Mouse (Mus musculus) heart, adult 2 months (tissue): ENCODE results near the gene Rhbdf2. TPM values are rescaled to one million over a fixed set of nuclear protein-coding genes. Genes with fewer than 3 reads are reported as not detected.

Experiments
- DNase-seq, 2 experiments: peaks; one replicate each; pipeline ENCODE4 v3.0.0; 2021
- H3K27ac ChIP-seq: fragments of 200-600 bp; 2 replicates; pipeline ENCODE4 v1.8.1; 2022
- H3K27me3 ChIP-seq: fragments of 200-500 bp; 2 replicates; pipeline ENCODE4 v1.6.1; 2012; ENCODE audit warnings: mild to moderate bottlenecking, low read length, inconsistent platforms, mixed read lengths; ENCODE audit not compliant: control insufficient read depth, insufficient read depth
- H3K36me3 ChIP-seq: fragments of 200-500 bp; 2 replicates; pipeline ENCODE4 v1.6.1; 2012; ENCODE audit warnings: low read length, inconsistent platforms; ENCODE audit not compliant: control insufficient read depth, insufficient read depth
- H3K4me1 ChIP-seq: fragments of 200-500 bp; 2 replicates; pipeline ENCODE4 v1.6.1; 2011; ENCODE audit warnings: low read length; ENCODE audit not compliant: control insufficient read depth, insufficient read depth
- H3K4me3 ChIP-seq: fragments of 200-600 bp; 2 replicates; pipeline ENCODE4 v1.8.1; 2022
- H3K79me2 ChIP-seq: fragments of 200-500 bp; replicated peaks from 2 replicates; pipeline ENCODE4 v1.6.1; 2012; ENCODE audit warnings: mild to moderate bottlenecking, inconsistent platforms, low read length, moderate library complexity, mixed read lengths; ENCODE audit not compliant: control insufficient read depth, insufficient read depth
- H3K9ac ChIP-seq: fragments of 200-500 bp; 2 replicates; pipeline ENCODE4 v1.6.1; 2012; ENCODE audit warnings: low read depth, mild to moderate bottlenecking, control low read depth, inconsistent platforms, low read length, mixed read lengths
- CTCF ChIP-seq: fragments of 200-600 bp; IDR thresholded peaks from 2 replicates; pipeline ENCODE4 v1.8.1; 2022; ENCODE audit warnings: antibody characterized with exemption, mild to moderate bottlenecking, moderate library complexity
- EP300 ChIP-seq: fragments of 200-500 bp; IDR thresholded peaks from 2 replicates; pipeline ENCODE4 v1.6.1; 2011; ENCODE audit warnings: low read depth, low read length, control low read depth; ENCODE audit not compliant: insufficient read depth
- POLR2A ChIP-seq: fragments of 200-500 bp; IDR thresholded peaks from 2 replicates; pipeline ENCODE4 v1.6.1; 2011; ENCODE audit warnings: mild to moderate bottlenecking, low read depth, low read length, control low read depth; ENCODE audit not compliant: insufficient read depth
- WGBS: fragments of 180-500 bp; shearing (Covaris S2); methylation state at CpG from one replicate; pipeline ENCODE4 v1.1.7; 2018; 5-methylcytosine and 5-hydroxymethylcytosine counted together
- intact Hi-C: fragments of 180-260 bp; cut with DNase I; formaldehyde crosslinking; loops from one replicate; pipeline ENCODE4 v1.15.1; 2025
- polyA plus RNA-seq: library from polyadenylated mRNA; depleted of rRNA; stranded (reverse); fragments of >200 nt; gene quantifications from 2 replicates; pipeline ENCODE4 v1.2.3, GENCODE M21; 2012
- total RNA-seq, 2 experiments: library from RNA; stranded (reverse); gene quantifications; 2 replicates each; pipeline ENCODE4 v1.2.3; 2021

Rhbdf2 gene
- total and polyA plus RNA-seq, 3 experiments: 10.8 to 19.2 (median 11.2) TPM

DNA sequence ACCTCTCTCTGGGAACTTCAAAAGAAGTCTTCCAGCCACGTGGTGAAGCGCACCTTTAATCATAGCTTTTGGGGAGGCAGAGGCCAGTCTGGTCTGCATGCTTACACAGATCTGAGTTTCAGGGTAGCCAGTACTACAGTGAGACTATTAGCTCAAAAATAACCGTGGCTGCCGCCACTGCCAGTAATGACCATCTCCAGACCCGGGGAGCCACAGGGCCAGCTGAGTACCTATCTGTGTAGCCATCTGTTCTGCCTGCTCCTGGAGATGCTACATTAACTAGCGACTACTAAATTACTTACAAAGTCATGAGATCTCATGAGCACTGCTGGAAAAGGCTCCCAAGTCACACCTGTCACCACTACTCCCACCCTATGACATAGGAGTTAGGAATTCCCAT lies 51.8 kb downstream of the Rhbdf2 start:
- 77% methylated on average over 6 of the region's 6 CpGs for WGBS
- no peak for DNase-seq
- Histone ChIP-seq H3K4me1 (peaks cover 32% of the 10 kb centered on the region), H3K4me3 (no peak overlapping the region), H3K9ac (no peak overlapping the region), H3K27ac (no peak overlapping the region), H3K27me3 (no peaks in the 10 kb centered on the region), H3K79me2 (peaks cover 3% of the 10 kb centered on the region), H3K36me3 (no peaks in the 10 kb centered on the region; the same call in 1 of the 2 replicates)
- intact Hi-C loops: no loop called here
- TF ChIP-seq EP300: no peak
- TF ChIP-seq CTCF: no peak
- no peak for TF ChIP-seq POLR2A

DNA sequence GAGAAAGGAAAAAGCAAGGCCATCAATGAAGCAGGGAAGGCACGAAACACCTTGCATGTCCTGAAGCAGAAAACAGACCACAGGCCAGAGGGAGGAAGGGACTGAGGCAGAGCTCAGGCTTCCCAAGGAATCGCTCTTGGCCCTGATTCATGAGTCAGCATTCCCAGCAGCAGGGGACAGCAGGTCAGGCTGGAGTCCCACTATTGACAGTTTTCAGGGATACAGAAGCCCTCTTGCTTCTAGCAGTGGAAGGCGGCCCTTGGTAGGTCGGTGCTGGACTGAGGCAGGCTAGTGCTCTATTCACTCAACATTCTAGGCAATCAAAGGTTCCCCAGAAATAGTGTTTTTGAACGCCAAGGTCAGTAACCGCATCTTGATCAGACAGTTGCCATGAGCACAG lies 52.3 kb downstream of the Rhbdf2 start:
- H3K27ac ChIP-seq: no peak overlapping the region; the same call in 1 of the 2 replicates

DNA sequence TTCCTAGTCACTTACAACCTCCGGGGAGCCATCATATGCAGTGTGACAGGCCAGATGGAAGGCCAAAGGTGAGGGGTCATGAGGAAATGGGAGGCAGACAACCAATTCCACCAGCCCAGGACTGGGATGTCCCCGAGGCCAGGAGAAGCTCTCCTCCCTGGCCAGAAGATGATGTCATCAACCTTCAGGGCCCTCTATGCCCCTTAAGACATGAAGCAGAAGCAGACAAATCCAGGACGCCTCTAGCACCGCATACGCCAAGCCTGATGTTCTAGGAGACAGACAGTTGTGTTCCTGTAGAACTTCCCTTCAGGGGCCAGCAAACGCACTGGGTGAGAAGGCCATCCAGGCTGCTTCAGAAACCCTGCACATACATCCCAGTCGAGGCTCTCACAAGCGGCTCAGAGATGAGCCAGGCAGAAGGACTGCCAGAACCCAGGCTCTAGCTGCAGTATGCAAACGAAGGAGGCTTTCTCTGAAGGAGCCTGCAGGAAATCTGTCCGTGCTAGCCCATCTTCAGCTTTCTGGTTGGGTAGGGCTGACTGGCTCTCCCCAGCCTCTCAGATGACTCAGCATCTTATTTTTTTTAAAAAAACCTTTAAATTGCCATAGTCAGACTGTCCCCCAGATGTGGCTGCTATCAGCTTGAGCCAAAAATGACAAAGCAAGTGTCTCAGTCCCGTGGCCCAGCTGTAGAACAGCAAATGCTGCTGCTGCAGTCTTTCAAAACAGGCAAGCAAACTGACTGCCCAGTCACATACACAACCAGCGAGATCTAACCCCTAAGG lies 53.9 kb downstream of the Rhbdf2 start:
- H3K79me2 ChIP-seq: peaks cover 3% of the 10 kb centered on the region
- intact Hi-C loops: no loop called here
- 41% methylated on average over 12 of the region's 12 CpGs for WGBS
- H3K4me3 ChIP-seq: no peak overlapping the region
- TF ChIP-seq POLR2A: no peak
- TF ChIP-seq CTCF: no peak
- no peak for TF ChIP-seq EP300
- H3K36me3 ChIP-seq: no peaks in the 10 kb centered on the region; the same call in 1 of the 2 replicates
- DNase-seq: peak in 1 of 2 experiments; percentile 35
- H3K27me3 ChIP-seq: no peaks in the 10 kb centered on the region
- H3K4me1 ChIP-seq: peaks cover 32% of the 10 kb centered on the region
- no peak overlapping the region for H3K9ac ChIP-seq
- H3K27ac ChIP-seq: peak overlapping the region; percentile 41

More for the DNA sequence above, 52.3 kb downstream of the Rhbdf2 start:
- H3K9ac ChIP-seq: no peak overlapping the region
- H3K79me2 ChIP-seq: peaks cover 3% of the 10 kb centered on the region
- no peak for DNase-seq
- intact Hi-C loops: no loop called here
- H3K4me3 ChIP-seq: no peak overlapping the region
- H3K4me1 ChIP-seq: peaks cover 32% of the 10 kb centered on the region
- no peaks in the 10 kb centered on the region for H3K27me3 ChIP-seq
- no peak for TF ChIP-seq CTCF
- WGBS: 66% methylated on average over 6 of the region's 6 CpGs
- no peaks in the 10 kb centered on the region; the same call in 1 of the 2 replicates for H3K36me3 ChIP-seq

- peak; percentile 28; the same call in 1 of the 2 replicates for TF ChIP-seq EP300
- TF ChIP-seq POLR2A: no peak
- H3K9ac ChIP-seq: no peak overlapping the region
- peaks cover 3% of the 10 kb centered on the region for H3K79me2 ChIP-seq
- peak; percentile 50 to 71 for DNase-seq
- 51% methylated on average over 19 of the region's 19 CpGs for WGBS
- H3K27me3 ChIP-seq: no peaks in the 10 kb centered on the region
- no peak overlapping the region; the same call in 1 of the 2 replicates for H3K27ac ChIP-seq
- intact Hi-C loops: loop anchor here (2.0 kb wide), 1 partner anchor 15 kb away; no protein-coding TSS in a partner anchor
- peaks cover 32% of the 10 kb centered on the region for H3K4me1 ChIP-seq
- H3K36me3 ChIP-seq: no peaks in the 10 kb centered on the region; the same call in 1 of the 2 replicates
- H3K4me3 ChIP-seq: no peak overlapping the region
Measured at GRCm38 (mm10) chr11:116571767-116572679, 54.8 kb downstream of the Rhbdf2 start.

DNA sequence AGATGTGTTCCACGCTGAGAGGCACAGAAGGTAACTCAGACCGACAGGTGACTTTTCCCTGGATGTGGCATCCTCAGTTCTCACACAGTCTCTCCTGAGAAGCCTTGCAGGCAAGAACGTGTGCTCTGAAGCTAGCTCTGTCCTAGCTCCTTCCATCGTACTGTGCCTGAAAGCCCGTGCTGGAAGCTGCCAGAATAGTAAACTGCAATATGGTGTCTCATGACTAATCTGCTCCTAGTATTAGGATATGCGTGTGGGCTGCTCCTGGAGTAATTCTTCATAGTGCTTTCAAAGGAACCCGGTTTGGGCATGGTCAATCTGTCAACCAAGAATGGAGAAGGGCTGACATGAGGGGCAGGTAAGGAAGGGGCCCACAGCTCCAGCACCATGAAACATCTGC lies 56.0 kb downstream of the Rhbdf2 start:
- Histone ChIP-seq H3K9ac (no peak overlapping the region), H3K4me3 (no peak overlapping the region), H3K27me3 (no peaks in the 10 kb centered on the region), H3K79me2 (peaks cover 2% of the 10 kb centered on the region), H3K4me1 (peaks cover 30% of the 10 kb centered on the region), H3K36me3 (no peaks in the 10 kb centered on the region; the same call in 1 of the 2 replicates), H3K27ac (no peak overlapping the region)
- 89% methylated on average over 7 of the region's 7 CpGs for WGBS
- no peak for DNase-seq
- TF ChIP-seq EP300 (no peak), CTCF (no peak), POLR2A (no peak)
- intact Hi-C loops: loop anchor here (2.0 kb wide), 1 partner anchor 14 kb away; no protein-coding TSS in a partner anchor
